Mouse (Mus musculus) forebrain, embryonic 14.5 days (tissue): Measurements from ENCODE around the gene Pde5a. TPM values are rescaled to one million over a fixed set of nuclear protein-coding genes. Genes with fewer than 3 reads are reported as not detected.

Experiments used
- ATAC-seq: fragments of 200-750 bp; cut with Nextera tagmentation; 2 replicates; pipeline ENCODE4 v1.8.0; 2017; ENCODE audit warnings: mild to moderate bottlenecking, moderate library complexity
- DNase-seq: peaks from one replicate; pipeline ENCODE4 v3.0.0-alpha.2; 2015; ENCODE audit warnings: low spot score
- H3K27ac ChIP-seq: fragments of 300-500 bp; sonication (generic); 2 replicates; pipeline ENCODE4 v1.5.1; 2014; ENCODE audit warnings: low read depth, mild to moderate bottlenecking, control low read depth, low read length, moderate library complexity
- H3K27me3 ChIP-seq: fragments of 300-500 bp; sonication (generic); replicated peaks from 2 replicates; pipeline ENCODE4 v1.6.1; 2014; ENCODE audit warnings: low read length, control low read depth, mixed read lengths; ENCODE audit not compliant: control insufficient read depth, insufficient read depth
- H3K36me3 ChIP-seq: fragments of 300-500 bp; sonication (generic); 2 replicates; pipeline ENCODE4 v1.6.1; 2014; ENCODE audit warnings: low read length, control low read depth; ENCODE audit not compliant: control insufficient read depth, insufficient read depth
- H3K4me1 ChIP-seq: fragments of 300-500 bp; sonication (generic); 2 replicates; pipeline ENCODE4 v1.6.1; 2014; ENCODE audit warnings: antibody characterized with exemption, low read length, control low read depth; ENCODE audit not compliant: control insufficient read depth, insufficient read depth
- H3K4me2 ChIP-seq: fragments of 300-500 bp; sonication (generic); 2 replicates; pipeline ENCODE4 v1.6.1; 2014; ENCODE audit warnings: mild to moderate bottlenecking, control low read depth, low read length
- H3K4me3 ChIP-seq: fragments of 300-500 bp; sonication (generic); 2 replicates; pipeline ENCODE4 v1.5.1; 2014; ENCODE audit warnings: low read depth, low read length, control low read depth
- H3K9ac ChIP-seq: fragments of 300-500 bp; sonication (generic); 2 replicates; pipeline ENCODE4 v1.6.1; 2014; ENCODE audit warnings: mild to moderate bottlenecking, low read length, control low read depth, moderate library complexity
- H3K9me3 ChIP-seq: fragments of 300-500 bp; sonication (generic); replicated peaks from 2 replicates; pipeline ENCODE4 v1.6.1; 2016; ENCODE audit warnings: low read length, control low read depth, mixed read lengths; ENCODE audit not compliant: control insufficient read depth
- WGBS: fragments of 180-500 bp; shearing (Covaris S2); extraction: QIAGEN DNeasy Blood & Tissue Kit; methylation state at CpG from one replicate; pipeline ENCODE4 v1.1.7; 2014; 5-methylcytosine and 5-hydroxymethylcytosine counted together
- polyA plus RNA-seq: library from polyadenylated mRNA; unstranded; fragments of >200 nt; fragmentation: Nextera tagmentation; extraction: Ambion mirVana; gene quantifications from 2 replicates; pipeline ENCODE4 v1.2.1, GENCODE M21; 2014

The Pde5a gene
- 4.1 and 4.6 TPM in 2 replicates for polyA plus RNA-seq

DNA sequence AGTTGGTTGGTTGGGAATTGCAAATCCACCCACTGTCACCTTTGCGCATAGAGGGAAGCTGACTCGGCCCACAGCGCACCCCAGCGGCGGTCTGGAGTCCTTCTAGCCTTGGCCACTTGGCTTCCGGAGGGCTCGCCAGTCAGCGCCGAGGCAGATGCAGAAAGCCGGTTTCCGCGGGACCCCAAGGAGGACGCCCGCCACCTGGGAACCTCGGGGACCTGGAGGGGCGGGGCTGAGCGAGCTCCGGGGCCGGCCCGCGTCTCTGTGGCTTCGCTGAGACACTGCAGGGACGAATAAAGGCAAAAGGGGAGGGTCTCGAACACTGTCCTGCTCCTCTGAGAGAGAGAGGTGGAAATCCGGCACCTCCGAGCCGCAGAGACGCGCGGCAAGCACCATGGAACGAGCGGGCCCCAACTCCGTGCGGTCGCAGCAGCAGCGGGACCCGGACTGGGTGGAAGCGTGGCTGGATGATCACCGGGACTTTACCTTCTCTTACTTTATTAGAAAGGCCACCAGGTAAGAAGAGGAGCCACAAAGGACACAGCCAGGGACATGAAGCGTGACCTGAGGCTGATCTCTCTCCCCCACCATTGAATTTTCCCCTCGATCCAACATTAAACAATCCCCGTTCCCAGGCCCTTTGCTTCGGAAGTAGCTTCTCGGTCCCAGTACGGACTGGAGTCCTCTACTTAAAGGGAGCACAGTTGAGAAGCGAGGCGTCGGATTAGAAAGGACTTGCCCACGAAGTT is at the start of gene Pde5a:
TSS of gene Pde5a (plus strand) at position 96 of the 749 bp plus-strand sequence.
- no peaks in the 10 kb centered on the region for H3K36me3 ChIP-seq
- peak within 1 kb of the TSS; percentile 74 for H3K4me3 ChIP-seq
- H3K9me3 ChIP-seq = no peaks in the 10 kb centered on the region
- no peaks in the 10 kb centered on the region for H3K27me3 ChIP-seq
- H3K4me1 ChIP-seq = 0 out of 2 replicates have a peak, but pooled peaks cover 7% of the 10 kb centered on the region
- WGBS = under 1% methylated on average over 49 of the region's 49 CpGs
- H3K4me2 ChIP-seq = peak within 1 kb of the TSS; percentile 86
- ATAC-seq (peak; percentile 57), DNase-seq (peak; percentile 81)
- peak within 1 kb of the TSS; percentile 89 for H3K27ac ChIP-seq
- H3K9ac ChIP-seq = peak within 1 kb of the TSS; percentile 90

GRCm38 (mm10) chr3:122680851-122681250 is 47.9 kb upstream of the Pde5a start:
- DNase-seq (no peak), ATAC-seq (no peak)
- no peak overlapping the region for H3K4me3 ChIP-seq
- WGBS = 81% methylated on average over 3 of the region's 3 CpGs
- no peaks in the 10 kb centered on the region for H3K9me3 ChIP-seq
- no peaks in the 10 kb centered on the region for H3K4me1 ChIP-seq
- H3K27me3 ChIP-seq = no peaks in the 10 kb centered on the region
- H3K36me3 ChIP-seq = no peaks in the 10 kb centered on the region
- no peak overlapping the region for H3K4me2 ChIP-seq
- H3K9ac ChIP-seq = no peak overlapping the region
- no peak overlapping the region for H3K27ac ChIP-seq

DNA sequence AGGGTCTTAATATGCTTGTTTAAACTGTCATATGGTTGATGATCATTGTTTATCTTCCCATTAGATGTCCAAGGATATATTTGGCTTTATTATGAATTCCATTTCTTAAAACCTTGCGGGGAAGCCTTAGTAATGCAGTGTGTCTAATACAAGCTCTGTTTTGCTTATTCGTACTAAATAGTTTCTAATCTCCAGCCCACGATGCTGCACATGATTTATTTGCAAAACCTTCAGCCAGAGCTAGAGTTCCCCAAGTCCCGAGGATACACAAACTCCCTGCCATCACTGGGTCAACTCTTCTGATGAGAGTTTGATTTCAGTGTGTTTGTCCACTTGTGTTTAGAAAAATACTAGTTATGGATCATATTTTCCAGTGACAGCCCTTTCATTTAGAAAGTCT is 46.4 kb upstream of the Pde5a start:
- Histone ChIP-seq H3K9me3 (no peaks in the 10 kb centered on the region), H3K4me1 (no peaks in the 10 kb centered on the region), H3K36me3 (no peaks in the 10 kb centered on the region), H3K9ac (no peak overlapping the region), H3K4me2 (no peak overlapping the region), H3K27ac (no peak overlapping the region), H3K27me3 (no peaks in the 10 kb centered on the region), H3K4me3 (no peak overlapping the region)
- no peak for ATAC-seq
- no peak for DNase-seq
- 91% methylated on average over 4 of the region's 4 CpGs for WGBS

DNA sequence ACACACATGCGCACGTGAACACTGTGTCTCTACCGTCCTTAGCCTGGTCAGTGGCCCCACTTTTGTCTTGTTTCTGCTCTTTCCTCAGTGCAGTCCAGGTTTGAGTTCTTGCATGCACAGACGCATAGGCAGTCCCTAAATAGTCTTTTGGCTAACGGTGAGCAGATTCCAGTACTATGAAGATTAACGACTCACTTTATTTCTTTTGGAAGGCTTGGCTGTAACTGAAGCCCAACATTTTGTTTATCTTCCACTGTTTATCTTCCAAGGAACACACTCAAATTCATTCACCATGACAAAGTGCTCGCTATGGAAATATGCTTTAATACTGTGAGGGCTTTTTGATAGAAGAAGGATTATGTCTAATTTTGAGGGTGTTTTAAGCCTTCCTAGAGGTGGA is 43.9 kb upstream of the Pde5a start:
- no peak overlapping the region for H3K9ac ChIP-seq
- H3K4me2 ChIP-seq = no peak overlapping the region
- 70% methylated on average over 7 of the region's 7 CpGs for WGBS
- no peaks in the 10 kb centered on the region for H3K27me3 ChIP-seq
- H3K4me1 ChIP-seq = no peaks in the 10 kb centered on the region
- ATAC-seq = no peak
- H3K9me3 ChIP-seq = no peaks in the 10 kb centered on the region
- no peak overlapping the region for H3K27ac ChIP-seq
- no peak for DNase-seq
- no peaks in the 10 kb centered on the region for H3K36me3 ChIP-seq
- no peak overlapping the region for H3K4me3 ChIP-seq

- Histone ChIP-seq H3K4me2 (no peak overlapping the region), H3K9ac (no peak overlapping the region), H3K4me1 (no peaks in the 10 kb centered on the region), H3K27ac (no peak overlapping the region), H3K4me3 (no peak overlapping the region), H3K36me3 (no peaks in the 10 kb centered on the region), H3K9me3 (no peaks in the 10 kb centered on the region), H3K27me3 (no peaks in the 10 kb centered on the region)
- 92% methylated on average over 3 of the region's 3 CpGs for WGBS
- ATAC-seq (no peak), DNase-seq (no peak)
These were observed 35.7 kb upstream of the Pde5a start for GRCm38 (mm10) chr3:122693039-122693438.

- Histone ChIP-seq H3K9ac (no peak overlapping the region), H3K4me3 (no peak overlapping the region), H3K36me3 (no peaks in the 10 kb centered on the region), H3K27ac (no peak overlapping the region), H3K4me2 (no peak overlapping the region), H3K27me3 (no peaks in the 10 kb centered on the region), H3K4me1 (no peaks in the 10 kb centered on the region), H3K9me3 (no peaks in the 10 kb centered on the region)
- no peak for DNase-seq
- no peak for ATAC-seq
- WGBS = 69% methylated on average over 3 of the region's 3 CpGs
These were observed 32.9 kb upstream of the Pde5a start for GRCm38 (mm10) chr3:122695870-122696269.

DNA sequence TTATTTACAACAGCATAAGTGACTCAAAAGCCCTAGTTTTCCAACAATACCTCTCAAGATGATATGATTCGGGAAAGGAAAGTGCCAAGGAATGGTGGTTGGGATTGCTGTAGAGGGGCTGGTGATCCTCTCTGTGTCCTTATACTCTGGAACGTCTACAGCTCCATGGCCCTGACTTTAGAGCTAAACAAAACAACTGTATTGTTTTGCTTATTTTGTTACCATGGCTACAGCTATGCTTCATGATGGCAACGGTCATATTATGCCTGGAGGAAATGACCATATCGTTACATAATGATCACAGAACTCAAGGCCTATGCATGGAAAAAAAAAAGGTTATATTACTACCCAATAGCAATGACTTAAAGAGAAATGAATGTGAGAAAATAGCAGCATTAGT is 32.1 kb upstream of the Pde5a start:
- 83% methylated on average over 4 of the region's 4 CpGs for WGBS
- DNase-seq (no peak), ATAC-seq (no peak)
- Histone ChIP-seq H3K36me3 (no peaks in the 10 kb centered on the region), H3K27ac (no peak overlapping the region), H3K9me3 (no peaks in the 10 kb centered on the region), H3K4me1 (no peaks in the 10 kb centered on the region), H3K4me2 (no peak overlapping the region), H3K9ac (no peak overlapping the region), H3K27me3 (no peaks in the 10 kb centered on the region), H3K4me3 (no peak overlapping the region)

- no peak for DNase-seq
- WGBS = 34% methylated on average over 6 of the region's 6 CpGs
These were observed 24.5 kb upstream of the Pde5a start for GRCm38 (mm10) chr3:122704209-122704608.

GRCm38 (mm10) chr3:122705246-122705645 is 23.5 kb upstream of the Pde5a start:
- ATAC-seq (no peak), DNase-seq (no peak)
- Histone ChIP-seq H3K27me3 (no peaks in the 10 kb centered on the region), H3K36me3 (no peaks in the 10 kb centered on the region), H3K27ac (no peak overlapping the region), H3K4me2 (no peak overlapping the region), H3K9me3 (no peaks in the 10 kb centered on the region), H3K9ac (no peak overlapping the region), H3K4me1 (no peaks in the 10 kb centered on the region), H3K4me3 (no peak overlapping the region)
- 91% methylated on average over 7 of the region's 7 CpGs for WGBS

More at GRCm38 (mm10) chr3:122704209-122704608, 24.5 kb upstream of the Pde5a start:
- no peak for ATAC-seq
- H3K9me3 ChIP-seq = no peaks in the 10 kb centered on the region
- H3K4me1 ChIP-seq = no peaks in the 10 kb centered on the region
- no peak overlapping the region for H3K4me2 ChIP-seq
- no peaks in the 10 kb centered on the region for H3K27me3 ChIP-seq
- no peak overlapping the region for H3K4me3 ChIP-seq
- H3K27ac ChIP-seq = no peak overlapping the region
- H3K36me3 ChIP-seq = no peaks in the 10 kb centered on the region
- no peak overlapping the region for H3K9ac ChIP-seq
